Comparison of ENCODE assay signal across 23 mouse cellular contexts in genomic region chr2:93883066-93883465, GRCm38 (mm10). TPM values are rescaled to one million over a fixed set of nuclear protein-coding genes. Genes with fewer than 3 reads are reported as not detected.
DNase-seq lines count a peak whose midpoint lies in the region; ATAC-seq and TF ChIP-seq lines count a peak whose summit lies in the region.
"Had no signal": no experiment of that assay in that cellular context is flagged by ENCODE, and none has a peak within 500 bp of the region (broad histone marks: within the 10 kb centered on the region; RNA-seq: fewer than 3 reads in every experiment).

No protein-coding gene starts in this region.

- TF ChIP-seq CTCF in layer of hippocampus, adult 2 months (conservative IDR thresholded peaks at IDR 0.05): peak; percentile 66
- TF ChIP-seq CTCF in ES-Bruce4 (IDR thresholded peaks at IDR 0.05; ENCODE audit: low read depth, low read length): peak; percentile 6

- no peak for TF ChIP-seq POLR2A in ES-Bruce4 (IDR thresholded peaks at IDR 0.05; ENCODE audit: insufficient read depth, low read length)

- no peak overlapping the region for H3K27ac ChIP-seq in layer of hippocampus, adult 2 months
- no peak overlapping the region for H3K27ac ChIP-seq in ES-Bruce4 (ENCODE audit: insufficient read depth, low read length)
- no peak overlapping the region for H3K27ac ChIP-seq in kidney, embryonic 15.5 days
- H3K27ac ChIP-seq: embryonic facial prominence, embryonic 15.5 days; forebrain, embryonic 10.5 days; heart, embryonic 10.5 days; hindbrain, embryonic 13.5 days; lung, embryonic 15.5 days had no signal

- no peaks in the 10 kb centered on the region for H3K4me1 ChIP-seq in ES-Bruce4 (ENCODE audit: control insufficient read depth, insufficient read depth, low read length)
- H3K4me1 ChIP-seq in kidney, embryonic 15.5 days: peaks cover 20% of the 10 kb centered on the region
- H3K4me1 ChIP-seq: embryonic facial prominence, embryonic 15.5 days; forebrain, embryonic 10.5 days had no signal

- TF ChIP-seq EP300 in ES-Bruce4 (IDR thresholded peaks at IDR 0.05; ENCODE audit: insufficient read depth, low read depth, low read length): no peak

- H3K4me2 ChIP-seq in kidney, embryonic 15.5 days: no peak overlapping the region
- H3K4me2 ChIP-seq: embryonic facial prominence, embryonic 15.5 days; hindbrain, embryonic 13.5 days; lung, embryonic 15.5 days had no signal

- WGBS in kidney, embryonic 15.5 days: 57% methylated on average over 5 of the region's 5 CpGs

- H3K9ac ChIP-seq in ES-Bruce4 (ENCODE audit: low read depth, poor library complexity, severe bottlenecking): no peak overlapping the region
- no peak overlapping the region for H3K9ac ChIP-seq in kidney, embryonic 15.5 days
- H3K9ac ChIP-seq: embryonic facial prominence, embryonic 15.5 days; hindbrain, embryonic 13.5 days; lung, embryonic 15.5 days had no signal

- no peak overlapping the region for H3K4me3 ChIP-seq in layer of hippocampus, adult 2 months
- H3K4me3 ChIP-seq in ES-Bruce4 (ENCODE audit: low read depth, low read length): no peak overlapping the region
- no peak overlapping the region for H3K4me3 ChIP-seq in kidney, embryonic 15.5 days (replicated peaks)
- H3K4me3 ChIP-seq: embryonic facial prominence, embryonic 15.5 days; forebrain, embryonic 10.5 days; heart, embryonic 10.5 days; hindbrain, embryonic 13.5 days; lung, embryonic 15.5 days had no signal

- ATAC-seq in CD4-positive, CD25-positive, alpha-beta regulatory T cell, adult 4 months: no peak
- no peak for ATAC-seq in kidney, embryonic 15.5 days (replicated peaks; ENCODE audit: low FRiP score)
- ATAC-seq: midbrain, embryonic 16.5 days had no signal

- no peaks in the 10 kb centered on the region for H3K27me3 ChIP-seq in ES-Bruce4 (ENCODE audit: control insufficient read depth, insufficient read depth, low read length, poor library complexity, severe bottlenecking)
- no peaks in the 10 kb centered on the region for H3K27me3 ChIP-seq in kidney, embryonic 15.5 days
- H3K27me3 ChIP-seq: embryonic facial prominence, embryonic 15.5 days; lung, embryonic 15.5 days had no signal

- no peaks in the 10 kb centered on the region for H3K36me3 ChIP-seq in ES-Bruce4 (ENCODE audit: control insufficient read depth, insufficient read depth, low read length, poor library complexity, severe bottlenecking)
- no peaks in the 10 kb centered on the region for H3K36me3 ChIP-seq in kidney, embryonic 15.5 days
- H3K36me3 ChIP-seq: embryonic facial prominence, embryonic 15.5 days; forebrain, embryonic 10.5 days; G1E; heart, embryonic 10.5 days; hindbrain, embryonic 13.5 days; lung, embryonic 15.5 days had no signal

- peak; percentile 13 for DNase-seq in CD4-positive, CD25-positive, alpha-beta regulatory T cell, adult 2 months (ENCODE audit: low read depth, low spot score)
- no peak for DNase-seq in layer of hippocampus, adult 2 months (ENCODE audit: low spot score in 2 of 2)
- no peak for DNase-seq in layer of hippocampus, adult 9-11 months
- peak; percentile 21 for DNase-seq in induced T-regulatory cell, adult 2 months (ENCODE audit: low read depth)
- DNase-seq in adrenal gland, postnatal 25 days: no peak
- DNase-seq: adrenal gland, adult 2 months; gastrocnemius, postnatal 25 days; heart, postnatal 14 days; kidney, adult 18-20 months; right cerebral cortex, postnatal 25 days had no signal

- no peaks in the 10 kb centered on the region for H3K9me3 ChIP-seq in ES-Bruce4 (replicated peaks; ENCODE audit: control insufficient read depth, insufficient read depth, low read length, poor library complexity, severe bottlenecking)
- H3K9me3 ChIP-seq in kidney, embryonic 15.5 days (replicated peaks): no peaks in the 10 kb centered on the region
- H3K9me3 ChIP-seq: embryonic facial prominence, embryonic 15.5 days; forebrain, embryonic 10.5 days; G1E; heart, embryonic 10.5 days; hindbrain, embryonic 13.5 days; lung, embryonic 15.5 days had no signal

RNA-seq across cellular contexts. Expression of gene Accsl, which starts 14.1 kb away (rescaled TPM):
- not detected for polyA plus RNA-seq in CD4-positive, CD25-positive, alpha-beta regulatory T cell, adult 4 months (2017; shearing (Covaris generic))
- total RNA-seq in layer of hippocampus, adult 2 months (2021): under 1 TPM in 1 of 2 experiments, not detected in 1; 0.54 TPM
- polyA plus RNA-seq in ES-Bruce4 (2011; ENCODE audit: insufficient read depth, insufficient read length, low read depth, missing spikeins): 1.3 TPM in 1 of 2 replicates, not detected in the other
- polyA plus RNA-seq in kidney, embryonic 15.5 days (2015; fragmentation: Nextera tagmentation; extraction: Ambion mirVana): not detected in 2 replicates
- total RNA-seq in adrenal gland, postnatal 25 days (2021): 0.76 TPM in 1 of 2 replicates, not detected in the other
- total RNA-seq: G1E; gastrocnemius, postnatal 25 days; heart, postnatal 14 days; liver, adult 2 months; megakaryocyte, adult 5-6 weeks had no signal
- polyA plus RNA-seq: adrenal gland, adult 2 months; forebrain, embryonic 10.5 days; G1E; heart, embryonic 10.5 days; liver, adult 2 months; neural tube, embryonic 11.5 days had no signal

RNA-seq across cellular contexts. Expression of gene Accs, which starts 33.3 kb away (rescaled TPM):
- polyA plus RNA-seq in CD4-positive, CD25-positive, alpha-beta regulatory T cell, adult 4 months (2017; shearing (Covaris generic)): 10 to 100 TPM; 11.7 to 21.4 TPM
- total RNA-seq in layer of hippocampus, adult 2 months (2021): 1 to 10 TPM; 3.0 to 3.5 TPM
- 3.5 and 4.8 TPM in 2 replicates for polyA plus RNA-seq in ES-Bruce4 (2011; ENCODE audit: insufficient read depth, insufficient read length, low read depth, missing spikeins)
- 8.7 and 10.6 TPM in 2 replicates for polyA plus RNA-seq in kidney, embryonic 15.5 days (2015; fragmentation: Nextera tagmentation; extraction: Ambion mirVana)
- total RNA-seq in adrenal gland, postnatal 25 days (2021): 10.0 and 13.3 TPM in 2 replicates

Comparison
In these comparisons a context has a peak if more than half of its experiments do, and no peak if none do; other contexts are left out.
1. DNase-seq: peak in CD4-positive, CD25-positive, alpha-beta regulatory T cell, adult 2 months (single experiment) and induced T-regulatory cell, adult 2 months (single experiment); none in layer of hippocampus, adult 2 months (0 of 2), layer of hippocampus, adult 9-11 months (single experiment) and adrenal gland, postnatal 25 days (single experiment).